Mouse (Mus musculus) sigmoid colon, adult 10 weeks (tissue): Measurements from ENCODE around the gene Sumo2. TPM values are rescaled to one million over a fixed set of nuclear protein-coding genes. Genes with fewer than 3 reads are reported as not detected.

Experiments
- polyA plus RNA-seq: library from polyadenylated mRNA; stranded (reverse); fragments of 350-450 nt; fragmentation: Illumina TruSeq; extraction: RNeasy Lipid Tissue Mini Kit (QIAGEN cat#74804); gene quantifications from one replicate; pipeline ENCODE4 v1.2.3, GENCODE M21; 2014; ENCODE audit warnings: low read depth, low replicate concordance

Sumo2 gene
- 1,343 TPM for polyA plus RNA-seq

DNA sequence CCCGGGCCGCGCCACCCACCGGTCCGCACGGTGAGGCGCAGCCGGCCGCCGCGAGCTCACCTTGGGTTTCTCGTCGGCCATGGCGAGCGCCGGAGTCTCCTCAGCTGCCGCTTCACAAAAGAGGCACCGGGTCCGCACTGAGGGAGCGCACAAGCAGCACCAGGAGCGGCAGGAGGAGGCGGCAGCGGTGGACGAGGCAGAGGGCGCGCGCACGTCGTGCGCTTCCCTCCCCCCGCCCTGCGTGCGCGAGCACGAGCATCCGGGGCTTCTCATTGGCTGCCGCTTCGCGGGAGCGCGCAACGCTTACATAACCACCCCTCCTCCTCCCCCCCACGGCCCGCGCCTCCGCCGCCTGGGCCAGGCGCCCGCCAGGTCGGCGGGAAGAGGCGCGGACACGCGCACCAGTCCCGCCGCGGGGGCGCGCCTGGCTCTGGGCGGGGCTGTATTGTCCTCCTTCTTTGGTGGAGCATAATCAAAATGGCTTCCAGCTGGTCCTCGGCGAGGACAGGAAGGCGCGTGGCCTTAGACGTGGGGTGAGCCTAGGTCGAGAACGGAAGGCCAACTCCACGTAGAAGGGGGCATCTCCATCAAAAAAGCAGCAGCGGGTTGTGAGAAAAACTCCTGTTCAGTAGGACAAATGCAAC is at the start of gene Sumo2:
Gene Sumo2 (minus strand): TSS at position 239 of the 644 bp plus-strand sequence.

DNA sequence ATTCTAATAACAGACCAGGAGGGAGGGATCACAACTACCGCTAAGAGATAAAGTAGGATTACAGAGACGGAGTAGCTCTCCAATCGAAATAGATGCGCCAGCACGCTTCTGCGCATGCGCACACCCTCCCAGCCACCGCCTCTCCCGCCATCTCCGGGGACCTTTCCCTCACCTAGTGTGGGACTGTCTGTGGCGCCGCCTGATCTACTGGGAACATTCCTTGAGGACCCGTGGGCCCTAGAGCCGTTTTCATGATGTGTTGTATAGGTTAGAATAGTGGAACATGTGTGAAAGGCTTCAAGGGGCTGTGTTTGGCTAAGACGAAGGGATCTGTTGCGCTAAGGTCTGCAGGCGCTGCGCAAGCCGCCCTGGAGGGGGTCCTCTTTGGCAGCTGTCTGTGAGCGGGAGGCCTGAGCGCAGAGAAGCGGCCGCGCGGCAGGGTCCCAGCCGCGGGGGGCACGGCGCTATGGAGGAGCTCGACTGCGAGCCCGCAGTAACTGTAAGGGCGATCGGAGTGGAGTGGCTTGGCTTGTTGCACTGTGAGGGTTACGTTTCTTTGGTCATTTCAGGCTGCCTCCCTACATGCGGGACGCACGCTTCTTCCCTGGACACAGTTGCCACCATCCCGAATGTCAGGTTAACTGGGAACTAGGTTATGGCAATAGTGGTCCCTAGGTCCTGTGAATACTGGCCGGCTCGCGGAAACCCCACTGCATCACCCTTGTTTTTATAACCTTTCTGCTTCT is 28.2 kb upstream of the Sumo2 start, which contains the start of gene Nup85:
Gene Nup85 (plus strand): TSS at position 371 of the 746 bp plus-strand sequence.

GRCm38 (mm10) chr11:115514238-115514663 is 21.8 kb downstream of the Sumo2 start, which contains the start of gene Jpt1:
Jpt1 (minus strand) TSS chr11:115514387.

GRCm38 (mm10) chr11:115491356-115492083 is 44.6 kb downstream of the Sumo2 start, which contains the start of gene Nt5c:
Nt5c (minus strand) TSS chr11:115491862.

DNA sequence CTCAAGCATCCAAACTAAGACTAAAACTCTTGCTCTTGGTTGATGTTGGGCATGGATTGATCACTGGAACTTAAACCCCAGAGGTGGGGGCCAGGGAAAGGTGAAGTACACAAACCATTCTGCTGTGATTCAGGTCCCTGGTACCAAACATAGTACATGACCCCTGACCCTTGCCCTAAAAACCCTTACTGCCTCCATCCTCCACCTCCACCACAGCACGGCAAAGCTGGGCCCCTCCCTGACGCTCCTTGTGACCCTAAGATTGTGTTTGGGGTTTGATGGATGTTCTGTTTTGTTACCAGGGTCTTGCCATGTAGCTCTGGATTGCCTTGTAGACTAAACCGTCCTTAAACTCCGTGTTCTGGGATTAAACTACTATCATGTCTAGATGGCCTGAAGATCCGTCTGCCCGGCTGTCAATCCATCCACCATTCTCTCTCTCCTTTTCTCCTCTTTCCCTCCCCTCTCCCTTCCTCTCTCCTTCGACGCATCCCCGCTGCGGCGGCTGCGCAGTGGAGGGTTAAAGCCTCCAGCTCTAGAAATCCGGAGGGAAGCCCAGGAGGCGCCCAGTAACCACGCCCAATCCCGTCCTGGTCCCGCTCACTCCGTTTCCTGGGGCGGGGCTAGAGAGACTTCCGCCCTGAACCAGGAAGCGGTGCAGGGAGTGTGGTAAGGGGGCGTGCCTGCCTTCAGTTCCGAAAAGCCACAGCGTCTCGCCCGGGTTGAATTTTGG is 60.9 kb downstream of the Sumo2 start, which contains the start of gene Armc7:
Gene Armc7 (plus strand): TSS at position 643 of the 733 bp plus-strand sequence.

Other genes starting within 250 kb of the Sumo2 start
- 0.47 TPM for gene Fads6, start 238.6 kb downstream of the Sumo2 start, polyA plus RNA-seq
- not detected for gene Otop2, start 229.1 kb downstream of the Sumo2 start, polyA plus RNA-seq
- gene Ush1g, start 214.2 kb downstream of the Sumo2 start, polyA plus RNA-seq, result not detected
- not detected for gene Otop3, start 201.5 kb downstream of the Sumo2 start, polyA plus RNA-seq
- gene Hid1, start 168.5 kb downstream of the Sumo2 start, polyA plus RNA-seq, result 19.6 TPM
- gene Cdr2l, start 154.4 kb downstream of the Sumo2 start, polyA plus RNA-seq, result 0.54 TPM
- 12.8 TPM for gene Mrpl58, start 132.5 kb downstream of the Sumo2 start, polyA plus RNA-seq
- 608 TPM for gene Atp5h, start 116.3 kb downstream of the Sumo2 start, polyA plus RNA-seq
- gene Kctd2, start 116.1 kb downstream of the Sumo2 start, polyA plus RNA-seq, result 14.4 TPM
- not detected for gene Trim80, start 95.7 kb downstream of the Sumo2 start, polyA plus RNA-seq
- gene Slc16a5, start 73.8 kb downstream of the Sumo2 start, polyA plus RNA-seq, result 20.9 TPM
- gene Armc7, start 60.6 kb downstream of the Sumo2 start, polyA plus RNA-seq, result 1.3 TPM
- gene Nt5c, start 44.4 kb downstream of the Sumo2 start, polyA plus RNA-seq, result 6.7 TPM
- 69.5 TPM for gene Jpt1, start 21.9 kb downstream of the Sumo2 start, polyA plus RNA-seq
- 33.1 TPM for gene Nup85, start 28.2 kb upstream of the Sumo2 start, polyA plus RNA-seq
- gene Mrps7, start 67.6 kb upstream of the Sumo2 start, polyA plus RNA-seq, result 3.6 TPM
- 6.1 TPM for gene Gga3, start 67.8 kb upstream of the Sumo2 start, polyA plus RNA-seq
- gene Mif4gd, start 76.7 kb upstream of the Sumo2 start, polyA plus RNA-seq, result 24.5 TPM
- gene Slc25a19, start 92.0 kb upstream of the Sumo2 start, polyA plus RNA-seq, result 3.4 TPM
- 122 TPM for gene Grb2, start 172.3 kb upstream of the Sumo2 start, polyA plus RNA-seq
- 1.4 TPM for gene Tmem94, start 229.2 kb upstream of the Sumo2 start, polyA plus RNA-seq